Mouse (Mus musculus) liver, postnatal 0 days (tissue): ENCODE data around the gene Prrc2a.

Experiments used
- CTCF ChIP-seq: sonication (generic); IDR thresholded peaks from 2 replicates; pipeline ENCODE4 v1.5.1; 2016; ENCODE audit warnings: antibody characterized with exemption, low read depth
- EP300 ChIP-seq: IDR thresholded peaks from 2 replicates; pipeline ENCODE4 v1.6.1; 2016; ENCODE audit warnings: antibody characterized with exemption, low read depth, mild to moderate bottlenecking

DNA sequence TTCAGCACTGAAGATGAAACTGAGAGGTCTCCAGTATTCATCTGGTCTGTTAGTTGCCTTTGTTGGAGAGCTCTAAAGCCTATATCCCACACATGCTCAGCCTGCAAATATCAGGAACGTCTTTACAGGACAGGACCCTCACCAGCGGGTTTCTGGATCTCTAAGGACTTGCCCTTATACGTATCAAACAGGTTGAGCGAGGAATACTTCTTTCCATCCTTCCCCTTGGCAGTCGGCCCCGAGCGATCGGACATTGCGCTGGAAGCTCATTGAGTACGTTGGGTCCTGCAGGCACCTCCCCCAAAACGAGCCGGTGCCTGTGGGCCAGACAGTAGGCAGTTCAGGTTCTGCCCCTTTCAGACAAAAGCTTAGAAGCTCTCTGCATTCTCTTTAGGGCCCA is 2.0 kb downstream of the Prrc2a start:
- TF ChIP-seq CTCF: no peak
- no peak for TF ChIP-seq EP300
